Mouse (Mus musculus): ENCODE results near the gene Man2b1.
"Not testable (repeated sequence)": the region's sequence is repeated elsewhere in the genome, so short reads cannot be mapped to it uniquely, and the experiment has no call there.

The Man2b1 gene

GRCm38 (mm10) chr8:85122995-85123394, 39.9 kb downstream of the Man2b1 start, which contains the start of gene Zfp791:
Zfp791 (minus strand) TSS chr8:85123095.
- no peak for DNase-seq

GRCm38 (mm10) chr8:85123691-85124090, 40.6 kb downstream of the Man2b1 start:
- no peak for DNase-seq

GRCm38 (mm10) chr8:85132335-85132734, 49.3 kb downstream of the Man2b1 start:
- DNase-seq, result no peak

DNA sequence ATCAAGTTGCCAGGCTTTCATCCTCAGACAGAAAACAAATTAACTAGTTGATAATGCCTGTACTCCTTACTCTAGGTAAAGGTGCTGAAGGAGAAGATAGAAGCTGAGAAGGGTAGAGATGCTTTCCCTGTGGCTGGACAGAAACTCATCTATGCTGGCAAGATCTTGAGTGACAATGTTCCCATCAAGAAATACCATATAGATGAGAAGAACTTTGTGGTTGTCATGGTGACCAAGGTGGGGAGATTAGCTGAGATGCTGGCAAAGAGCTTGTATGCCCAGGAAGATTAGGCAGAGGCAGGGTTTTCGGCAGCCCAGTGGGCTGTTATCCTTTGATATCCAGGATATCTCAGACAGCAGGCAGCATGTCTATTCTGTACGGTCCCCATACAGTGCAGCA, 52.6 kb downstream of the Man2b1 start:
- not testable (repeated sequence) for DNase-seq

- no peak for DNase-seq
These were observed 59.4 kb downstream of the Man2b1 start for GRCm38 (mm10) chr8:85142516-85142915.

All from kidney, postnatal 14 days (tissue).